Mouse (Mus musculus) testis, adult 2 months (tissue): Measurements from ENCODE around the gene Moxd1.

ENCODE experiments used
- CTCF ChIP-seq: fragments of 200-500 bp; IDR thresholded peaks from 2 replicates; pipeline ENCODE4 v1.5.1; 2012; ENCODE audit warnings: low read depth, mild to moderate bottlenecking, inconsistent platforms, low read length, moderate library complexity; ENCODE audit not compliant: control insufficient read depth, insufficient read depth, insufficient replicate concordance
- POLR2A ChIP-seq: fragments of 200-500 bp; IDR thresholded peaks from 2 replicates; pipeline ENCODE4 v1.6.1; 2012; ENCODE audit warnings: low read depth, mild to moderate bottlenecking, inconsistent platforms, low read length, moderate library complexity; ENCODE audit not compliant: control insufficient read depth

GRCm38 (mm10) chr10:24271077-24271637, 47.8 kb downstream of the Moxd1 start:
- TF ChIP-seq POLR2A, result no peak
- no peak for TF ChIP-seq CTCF
